Mouse (Mus musculus) liver, embryonic 11.5 days (tissue): ENCODE data around the gene Ly6g5b. TPM values are rescaled to one million over a fixed set of nuclear protein-coding genes. Genes with fewer than 3 reads are reported as not detected.
A peak's percentile ranks its signal among the peaks of the same experiment; 100 is the strongest.
"Not testable (repeated sequence)": the region's sequence is repeated elsewhere in the genome, so short reads cannot be mapped to it uniquely, and the experiment has no call there.

Experiments
- ATAC-seq: fragments of 200-750 bp; cut with Nextera tagmentation; replicated peaks from 2 replicates; pipeline ENCODE4 v1.8.0; 2017; ENCODE audit warnings: moderate number of reproducible peaks, mild to moderate bottlenecking, moderate TSS enrichment, moderate library complexity; ENCODE audit not compliant: low FRiP score
- DNase-seq: peaks from one replicate; pipeline ENCODE4 v3.0.0-alpha.2; 2017; ENCODE audit warnings: low spot score
- H3K27ac ChIP-seq: fragments of 300-500 bp; sonication (generic); 2 replicates; pipeline ENCODE4 v1.5.1; 2014; ENCODE audit warnings: mild to moderate bottlenecking, low read depth, low read length, control low read depth
- H3K27me3 ChIP-seq: fragments of 300-500 bp; sonication (generic); replicated peaks from 2 replicates; pipeline ENCODE4 v1.6.1; 2014; ENCODE audit warnings: low read length, mixed read lengths; ENCODE audit not compliant: control insufficient read depth, insufficient read depth
- H3K36me3 ChIP-seq: fragments of 300-500 bp; sonication (generic); 2 replicates; pipeline ENCODE4 v1.6.1; 2014; ENCODE audit warnings: mild to moderate bottlenecking, low read length, moderate library complexity, mixed read lengths; ENCODE audit not compliant: control insufficient read depth, insufficient read depth
- H3K4me1 ChIP-seq: fragments of 300-500 bp; sonication (generic); replicated peaks from 2 replicates; pipeline ENCODE4 v1.6.1; 2014; ENCODE audit warnings: low read length, mixed read lengths; ENCODE audit not compliant: control insufficient read depth, insufficient read depth
- H3K4me2 ChIP-seq: fragments of 300-500 bp; sonication (generic); 2 replicates; pipeline ENCODE4 v1.6.1; 2014; ENCODE audit warnings: mild to moderate bottlenecking, control low read depth, moderate library complexity
- H3K4me3 ChIP-seq: fragments of 300-500 bp; sonication (generic); 2 replicates; pipeline ENCODE4 v1.5.1; 2014; ENCODE audit warnings: low read depth, low read length, control low read depth
- H3K9ac ChIP-seq: fragments of 300-500 bp; sonication (generic); 2 replicates; pipeline ENCODE4 v1.6.1; 2014; ENCODE audit warnings: low read depth, low read length, control low read depth
- H3K9me3 ChIP-seq: fragments of 300-500 bp; sonication (generic); 2 replicates; pipeline ENCODE4 v1.6.1; 2016; ENCODE audit warnings: low read length, inconsistent platforms, mixed read lengths; ENCODE audit not compliant: control insufficient read depth
- WGBS: fragments of 180-500 bp; shearing (Covaris S2); extraction: QIAGEN DNeasy Blood & Tissue Kit; methylation state at CpG from one replicate; pipeline ENCODE4 v1.1.7; 2014; 5-methylcytosine and 5-hydroxymethylcytosine counted together
- polyA plus RNA-seq: library from polyadenylated mRNA; unstranded; fragments of >200 nt; fragmentation: Nextera tagmentation; extraction: Ambion mirVana; gene quantifications from 2 replicates; pipeline ENCODE4 v1.2.1, GENCODE M21; 2014

Gene Ly6g5b
- polyA plus RNA-seq, 1 experiment from 2014 or later = 0.89 TPM

DNA sequence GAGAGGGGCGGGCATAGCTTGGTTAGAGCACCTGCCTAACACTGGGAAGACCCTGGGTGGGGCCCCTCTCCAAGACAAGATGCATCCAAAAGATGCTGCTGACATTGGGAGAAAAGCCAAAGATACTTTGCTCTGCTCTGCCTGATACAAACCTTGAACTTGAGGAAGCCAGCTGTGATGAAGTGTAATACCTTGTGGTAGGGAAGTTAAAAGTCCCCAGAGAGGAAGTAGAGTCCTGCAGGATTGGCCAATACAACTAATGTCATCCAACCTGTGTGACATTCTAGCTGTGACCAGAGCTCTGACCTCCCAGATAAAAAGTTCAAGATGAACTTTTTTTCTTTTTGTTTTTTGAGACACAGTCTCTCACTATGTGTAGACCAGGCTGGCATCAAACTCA lies 9.9 kb upstream of the Ly6g5b start:
- no peak overlapping the region for H3K9ac ChIP-seq
- H3K36me3 ChIP-seq = 0 out of 2 replicates have a peak, but pooled peaks cover 2% of the 10 kb centered on the region
- peak overlapping the region; percentile 85 for H3K4me2 ChIP-seq
- 100% methylated on average over 1 of the region's 1 CpGs for WGBS
- no peak for ATAC-seq
- DNase-seq = no peak
- H3K27me3 ChIP-seq = no peaks in the 10 kb centered on the region
- no peak overlapping the region for H3K27ac ChIP-seq
- H3K9me3 ChIP-seq = no peaks in the 10 kb centered on the region
- H3K4me3 ChIP-seq = peak overlapping the region; percentile 63; the same call in 1 of the 2 replicates
- peaks cover 24% of the 10 kb centered on the region for H3K4me1 ChIP-seq

DNA sequence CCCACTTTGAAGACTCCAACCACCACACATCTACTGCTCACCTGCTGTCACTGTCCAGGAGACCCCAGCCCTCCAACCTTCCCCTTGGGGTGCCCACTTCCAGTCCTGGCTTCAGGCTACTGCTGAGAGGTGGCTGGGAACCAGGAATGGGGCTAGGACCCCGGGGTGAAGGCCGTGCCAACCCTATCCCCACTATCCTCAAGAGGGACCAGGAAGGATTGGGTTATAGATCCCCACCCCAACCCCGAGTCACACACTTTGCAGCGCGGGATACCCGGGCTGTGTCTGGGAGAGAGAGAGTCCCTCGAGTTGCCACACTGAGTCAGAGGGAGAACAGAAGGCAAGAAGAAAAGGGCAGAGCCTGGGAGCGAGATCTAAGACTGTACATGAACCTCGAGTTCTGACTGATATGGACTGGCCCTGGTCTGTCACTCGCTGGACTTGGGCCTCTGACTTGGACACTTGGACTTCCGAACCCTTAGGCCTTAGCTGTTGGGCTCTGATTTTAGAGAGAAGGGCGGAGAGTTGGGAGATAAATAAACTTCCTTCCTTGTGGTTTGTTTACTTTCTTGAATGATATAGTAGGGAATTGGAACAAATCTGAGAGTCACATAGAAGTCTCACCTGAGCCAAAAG lies 9.2 kb upstream of the Ly6g5b start:
- not testable (repeated sequence) for H3K36me3 ChIP-seq, H3K4me2 ChIP-seq, H3K27ac ChIP-seq, H3K9ac ChIP-seq, DNase-seq, H3K27me3 ChIP-seq, H3K9me3 ChIP-seq, H3K4me3 ChIP-seq, ATAC-seq
- 89% methylated on average over 12 of the region's 12 CpGs for WGBS
- H3K4me1 ChIP-seq = peaks cover 26% of the 10 kb centered on the region

DNA sequence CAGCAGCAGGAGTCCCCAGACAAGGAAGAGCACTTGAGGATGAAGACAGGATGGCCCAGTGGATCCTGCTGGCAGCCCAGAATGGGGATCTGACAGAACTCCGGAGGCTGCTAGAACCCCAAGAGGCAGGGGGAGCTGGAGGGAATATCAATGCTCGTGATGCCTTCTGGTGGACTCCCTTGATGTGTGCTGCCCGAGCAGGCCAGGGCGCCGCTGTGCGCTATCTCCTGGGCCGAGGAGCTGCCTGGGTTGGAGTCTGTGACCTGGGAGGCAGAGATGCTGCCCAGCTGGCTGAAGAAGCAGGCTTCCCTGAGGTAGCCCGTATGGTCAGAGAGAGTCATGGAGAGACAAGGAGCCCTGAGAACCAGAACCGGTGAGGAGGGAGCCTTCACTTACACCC lies 8.1 kb upstream of the Ly6g5b start:
- not testable (repeated sequence) for ATAC-seq

DNA sequence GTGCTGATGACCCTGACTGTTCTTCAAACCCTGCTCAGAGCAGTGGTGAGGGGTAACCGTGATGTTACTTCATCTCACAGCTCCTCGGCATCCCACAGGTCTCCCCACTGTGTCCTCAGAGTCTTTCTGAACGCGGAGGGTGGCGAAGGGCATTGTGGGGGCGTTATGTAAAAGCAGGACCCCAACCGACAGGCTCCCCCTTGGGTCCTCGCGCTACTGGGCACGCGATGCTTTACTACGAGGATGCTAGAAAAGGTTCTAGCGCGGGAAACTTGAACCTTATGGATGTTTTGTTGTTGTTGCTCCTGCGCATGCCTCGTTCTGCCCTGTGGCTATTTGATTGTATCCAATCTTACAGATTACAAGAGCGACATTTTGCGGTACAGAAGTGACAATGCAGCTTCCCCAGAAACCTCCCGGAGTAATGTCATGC lies 6.7 kb upstream of the Ly6g5b start, which contains the start of gene Csnk2b:
TSS of gene Csnk2b (minus strand) at position 183 of the 433 bp plus-strand sequence.
- Histone ChIP-seq H3K27me3 (no peaks in the 10 kb centered on the region), H3K4me3 (peak within 1 kb of the TSS; percentile 80), H3K36me3 (peaks cover 18% of the 10 kb centered on the region), H3K9ac (peak within 1 kb of the TSS; percentile 83), H3K4me2 (peak within 1 kb of the TSS; percentile 89), H3K27ac (peak within 1 kb of the TSS; percentile 94), H3K9me3 (no peaks in the 10 kb centered on the region), H3K4me1 (peaks cover 21% of the 10 kb centered on the region)
- WGBS = 0% methylated on average over 19 of the region's 19 CpGs
- ATAC-seq (no peak), DNase-seq (peak; percentile 67)

More for the DNA sequence above, 8.1 kb upstream of the Ly6g5b start:
- 88% methylated on average over 9 of the region's 9 CpGs for WGBS
- H3K27me3 ChIP-seq, H3K27ac ChIP-seq, H3K9ac ChIP-seq, H3K9me3 ChIP-seq, DNase-seq, H3K4me3 ChIP-seq, H3K4me2 ChIP-seq, H3K36me3 ChIP-seq: not testable (repeated sequence)
- H3K4me1 ChIP-seq = peaks cover 26% of the 10 kb centered on the region

DNA sequence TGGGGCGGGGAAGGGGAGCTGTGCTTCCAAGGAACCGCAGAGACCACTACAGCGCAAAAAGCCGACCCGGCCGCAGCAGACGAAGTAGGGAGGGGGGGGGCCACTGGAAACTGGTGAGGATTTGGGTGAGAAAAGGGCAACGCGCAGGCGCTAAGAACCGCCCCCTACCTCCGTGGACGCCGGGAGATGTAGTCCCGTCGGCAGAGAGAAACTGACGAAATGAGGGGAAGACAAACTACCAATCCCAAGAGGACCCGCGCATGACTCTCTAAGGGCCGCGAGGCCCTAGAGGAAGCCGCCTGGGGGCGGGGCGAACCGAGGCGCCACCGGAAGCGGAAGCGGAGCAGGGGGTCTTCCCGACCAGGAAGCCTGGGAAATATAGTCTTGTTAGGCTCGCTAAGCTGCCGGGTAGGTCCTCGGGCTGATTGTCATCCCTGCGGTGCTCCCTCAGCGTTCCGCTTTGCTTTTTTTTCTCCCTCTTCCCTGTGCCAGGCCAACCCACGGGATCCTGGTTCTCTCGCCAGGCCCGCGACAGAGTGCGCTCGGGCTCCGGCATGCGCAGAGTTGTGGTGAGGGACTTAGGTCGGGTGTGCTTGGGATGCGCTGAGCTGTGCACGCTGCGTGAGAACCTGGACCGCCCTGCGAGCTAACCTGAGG lies 6.0 kb upstream of the Ly6g5b start, which contains the start of gene Gpank1:
TSS of gene Gpank1 (plus strand) at position 313 of the 657 bp plus-strand sequence.
- ATAC-seq (peak; percentile 92), DNase-seq (peak; percentile 96)
- Histone ChIP-seq H3K4me1 (peaks cover 16% of the 10 kb centered on the region), H3K36me3 (peaks cover 18% of the 10 kb centered on the region), H3K9ac (peak within 1 kb of the TSS; percentile 83), H3K4me2 (peak within 1 kb of the TSS; percentile 89), H3K27ac (peak within 1 kb of the TSS; percentile 94), H3K9me3 (no peaks in the 10 kb centered on the region), H3K27me3 (no peaks in the 10 kb centered on the region), H3K4me3 (peak within 1 kb of the TSS; percentile 80)
- under 1% methylated on average over 50 of the region's 50 CpGs for WGBS

DNA sequence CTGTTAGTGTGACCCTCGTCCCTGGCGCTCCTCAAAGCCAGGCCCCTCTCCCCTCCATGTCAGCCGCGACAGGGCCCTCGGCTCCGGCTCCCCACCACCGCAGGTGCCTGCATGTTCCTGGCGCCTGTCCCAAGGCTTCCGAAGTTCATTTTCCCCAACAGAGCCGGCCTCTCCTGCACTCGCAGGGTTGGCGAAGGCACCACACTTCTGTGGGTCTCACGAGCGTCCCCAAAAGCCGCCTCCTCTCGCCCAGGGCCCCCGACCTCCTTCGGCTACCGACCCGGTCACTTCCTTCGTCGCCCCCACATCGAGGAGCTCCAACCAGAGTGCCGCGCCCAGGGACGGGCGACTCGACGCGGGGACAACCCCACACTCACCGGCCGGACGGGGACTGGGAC lies 5.5 kb upstream of the Ly6g5b start:
- DNase-seq (no peak), ATAC-seq (no peak)
- Histone ChIP-seq H3K4me1 (peaks cover 16% of the 10 kb centered on the region), H3K4me3 (peak overlapping the region; percentile 80), H3K27ac (peak overlapping the region; percentile 94), H3K4me2 (peak overlapping the region; percentile 79), H3K36me3 (peaks cover 21% of the 10 kb centered on the region), H3K9me3 (no peaks in the 10 kb centered on the region), H3K9ac (peak overlapping the region; percentile 81), H3K27me3 (no peaks in the 10 kb centered on the region)
- WGBS = under 1% methylated on average over 33 of the region's 33 CpGs

DNA sequence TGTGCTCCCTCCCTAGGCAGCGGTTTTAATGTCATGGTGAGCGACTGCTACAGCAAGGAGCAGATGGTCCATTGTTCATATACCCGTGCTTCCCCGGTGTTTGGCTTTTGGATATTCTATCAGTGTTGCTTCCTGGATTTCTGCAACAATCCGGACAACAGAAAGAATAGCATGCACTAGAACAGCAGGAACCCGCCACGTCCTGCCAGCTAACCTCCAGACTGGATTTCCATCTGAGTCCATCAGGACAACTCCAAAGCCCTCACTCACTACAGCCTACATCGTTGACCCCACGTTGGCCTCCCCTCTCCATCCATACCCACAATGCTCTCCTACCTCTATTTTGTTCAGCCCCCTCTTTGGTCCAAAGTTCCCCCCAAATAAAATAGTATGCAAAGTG lies 3.5 kb downstream of the Ly6g5b start:
- Histone ChIP-seq H3K9ac (no peak overlapping the region), H3K9me3 (no peaks in the 10 kb centered on the region), H3K36me3 (peaks cover 2% of the 10 kb centered on the region; the same call in 1 of the 2 replicates), H3K4me3 (no peak overlapping the region), H3K4me2 (no peak overlapping the region), H3K4me1 (no peaks in the 10 kb centered on the region), H3K27ac (no peak overlapping the region), H3K27me3 (no peaks in the 10 kb centered on the region)
- ATAC-seq = no peak
- DNase-seq = no peak
- 72% methylated on average over 9 of the region's 9 CpGs for WGBS

DNA sequence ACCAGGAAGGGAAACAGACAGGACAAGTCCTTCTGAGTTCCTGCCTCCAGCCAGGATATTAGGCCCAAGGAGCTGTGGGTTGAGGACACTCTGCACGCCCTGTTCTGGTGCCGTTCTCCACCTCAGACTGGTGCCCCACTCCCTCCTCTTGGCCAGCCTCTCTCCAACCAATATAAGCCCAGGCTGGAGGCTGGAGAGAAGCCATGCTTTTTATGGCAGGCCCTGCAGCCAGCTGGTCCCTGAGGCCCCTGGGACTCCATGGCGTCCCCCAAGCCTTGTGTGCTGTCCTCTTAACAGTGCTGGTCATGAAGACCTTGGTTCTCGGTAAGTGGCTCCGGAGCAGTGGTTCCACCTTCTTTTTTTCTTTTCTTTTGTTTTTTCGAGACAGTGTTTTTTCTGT lies 7.1 kb downstream of the Ly6g5b start, which contains the start of gene Ly6g5c:
TSS of gene Ly6g5c (plus strand) at position 183 of the 400 bp plus-strand sequence.
- Histone ChIP-seq H3K4me1 (peaks cover 32% of the 10 kb centered on the region), H3K9ac (no peak within 1 kb of the TSS), H3K27me3 (no peaks in the 10 kb centered on the region), H3K36me3 (peaks cover 5% of the 10 kb centered on the region; the same call in 1 of the 2 replicates), H3K9me3 (no peaks in the 10 kb centered on the region), H3K4me3 (no peak within 1 kb of the TSS), H3K27ac (no peak within 1 kb of the TSS), H3K4me2 (no peak within 1 kb of the TSS)
- ATAC-seq (no peak), DNase-seq (no peak)
- WGBS = 84% methylated on average over 6 of the region's 6 CpGs
